Mouse (Mus musculus): ENCODE results near the gene Pcsk2. TPM values are rescaled to one million over a fixed set of nuclear protein-coding genes. Genes with fewer than 3 reads are reported as not detected.

The Pcsk2 gene
- polyA plus RNA-seq, 1 experiment from 2014 or later = 0.05 TPM

DNA sequence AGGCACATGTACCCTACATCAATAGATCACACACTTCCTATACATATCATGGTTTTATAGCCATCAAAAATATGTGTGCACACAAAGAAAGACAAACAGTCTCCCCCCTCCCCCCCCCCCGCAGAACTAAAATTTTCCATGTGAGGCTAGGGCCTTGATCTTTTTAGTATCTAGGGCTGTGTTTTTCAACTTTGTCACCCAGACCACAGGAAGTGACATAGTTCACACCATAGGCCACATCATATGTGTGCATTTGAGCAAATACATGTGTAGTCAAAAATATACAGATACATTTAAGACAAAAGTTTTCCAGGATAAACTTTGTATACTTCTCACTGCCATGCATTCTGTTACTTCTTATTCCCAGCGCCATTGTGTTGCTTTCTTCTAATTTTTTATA is 293.5 kb downstream of the Pcsk2 start:
- ATAC-seq (ENCODE audit: extremely low read depth, insufficient number of reproducible peaks, low FRiP score, low TSS enrichment) = no peak
- no peak overlapping the region for H3K27ac ChIP-seq (replicated peaks)
- H3K4me1 ChIP-seq = peaks cover 3% of the 10 kb centered on the region; the same call in 1 of the 2 replicates
- no peaks in the 10 kb centered on the region for H3K36me3 ChIP-seq
- H3K4me2 ChIP-seq = no peak overlapping the region
- no peaks in the 10 kb centered on the region for H3K27me3 ChIP-seq (replicated peaks)
- 89% methylated on average over 2 of the region's 2 CpGs for WGBS
- no peak overlapping the region for H3K4me3 ChIP-seq
- no peaks in the 10 kb centered on the region for H3K9me3 ChIP-seq
- no peak overlapping the region for H3K9ac ChIP-seq

DNA sequence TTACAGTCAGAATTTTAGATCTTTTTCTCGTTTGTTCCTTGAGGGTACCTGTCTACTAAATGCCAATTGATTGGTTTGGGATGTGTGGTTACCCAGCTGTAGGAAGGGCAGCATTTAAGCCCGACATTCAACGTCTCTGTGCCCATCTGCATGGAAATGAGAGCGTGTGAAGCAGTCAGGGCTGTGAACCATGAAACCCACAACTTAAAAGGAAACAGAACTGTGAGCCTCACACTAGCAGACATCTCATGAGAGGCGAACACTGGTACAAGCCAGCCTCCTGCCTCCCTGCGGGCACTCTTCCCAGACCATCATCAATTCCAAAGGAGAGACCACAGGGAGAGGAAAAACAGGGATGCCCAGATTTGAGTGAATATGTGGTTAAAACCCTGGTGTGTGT is 294.9 kb downstream of the Pcsk2 start:
- WGBS = 81% methylated on average over 6 of the region's 6 CpGs
- Histone ChIP-seq H3K4me3 (no peak overlapping the region), H3K4me1 (peaks cover 3% of the 10 kb centered on the region; the same call in 1 of the 2 replicates), H3K36me3 (no peaks in the 10 kb centered on the region), H3K27me3 (replicated peaks) (no peaks in the 10 kb centered on the region), H3K9me3 (no peaks in the 10 kb centered on the region), H3K27ac (replicated peaks) (no peak overlapping the region), H3K4me2 (no peak overlapping the region), H3K9ac (no peak overlapping the region)
- no peak for ATAC-seq (ENCODE audit: extremely low read depth, insufficient number of reproducible peaks, low FRiP score, low TSS enrichment)

DNA sequence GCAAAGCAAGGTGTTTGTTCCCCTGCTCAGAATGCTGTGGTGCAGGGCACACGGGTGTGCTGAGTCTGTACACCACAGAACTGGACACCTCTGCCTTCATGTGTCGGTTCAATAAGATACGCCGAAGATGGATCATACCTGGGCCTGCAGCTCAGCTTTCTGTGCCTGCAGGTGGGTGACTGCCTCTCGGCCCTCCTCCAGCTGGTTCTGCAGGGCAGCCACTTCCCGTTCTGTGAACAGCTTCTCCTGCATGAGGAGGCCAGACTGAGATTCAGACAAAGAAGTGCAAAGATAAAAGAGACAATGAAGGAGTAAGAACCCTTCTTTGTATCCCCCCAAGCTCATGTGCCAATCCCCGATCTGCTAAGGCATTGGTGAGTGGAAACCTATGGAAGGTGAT is 295.6 kb downstream of the Pcsk2 start:
- Histone ChIP-seq H3K4me1 (peaks cover 6% of the 10 kb centered on the region), H3K9ac (no peak overlapping the region), H3K9me3 (no peaks in the 10 kb centered on the region), H3K36me3 (no peaks in the 10 kb centered on the region), H3K4me3 (no peak overlapping the region), H3K4me2 (no peak overlapping the region), H3K27ac (replicated peaks) (no peak overlapping the region), H3K27me3 (replicated peaks) (no peaks in the 10 kb centered on the region)
- 80% methylated on average over 7 of the region's 7 CpGs for WGBS
- ATAC-seq (ENCODE audit: extremely low read depth, insufficient number of reproducible peaks, low FRiP score, low TSS enrichment) = no peak

DNA sequence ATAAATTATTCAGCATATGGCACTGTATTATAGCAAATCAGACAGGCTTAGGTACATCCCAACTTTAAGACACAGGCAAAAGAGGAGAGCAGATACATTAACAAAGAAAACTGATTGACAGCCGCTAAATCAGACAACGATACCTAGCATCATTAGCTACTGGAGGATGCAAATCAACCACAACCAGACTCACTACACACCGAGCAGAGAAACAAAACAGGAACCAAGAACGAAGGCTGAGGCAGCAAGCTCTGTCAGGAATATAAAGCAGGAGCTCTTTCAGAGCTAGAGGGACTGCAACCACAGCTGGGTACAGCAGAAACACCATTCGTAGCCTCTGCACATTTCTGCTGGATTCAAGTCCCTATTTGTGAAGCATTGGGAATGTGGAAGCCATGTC is 298.8 kb downstream of the Pcsk2 start:
- H3K4me2 ChIP-seq = no peak overlapping the region
- 83% methylated on average over 5 of the region's 5 CpGs for WGBS
- peaks cover 12% of the 10 kb centered on the region for H3K4me1 ChIP-seq
- no peak overlapping the region for H3K27ac ChIP-seq (replicated peaks)
- no peak for ATAC-seq (ENCODE audit: extremely low read depth, insufficient number of reproducible peaks, low FRiP score, low TSS enrichment)
- no peak overlapping the region for H3K9ac ChIP-seq
- H3K27me3 ChIP-seq (replicated peaks) = no peaks in the 10 kb centered on the region
- H3K36me3 ChIP-seq = no peaks in the 10 kb centered on the region
- H3K9me3 ChIP-seq = no peaks in the 10 kb centered on the region
- H3K4me3 ChIP-seq = no peak overlapping the region

DNA sequence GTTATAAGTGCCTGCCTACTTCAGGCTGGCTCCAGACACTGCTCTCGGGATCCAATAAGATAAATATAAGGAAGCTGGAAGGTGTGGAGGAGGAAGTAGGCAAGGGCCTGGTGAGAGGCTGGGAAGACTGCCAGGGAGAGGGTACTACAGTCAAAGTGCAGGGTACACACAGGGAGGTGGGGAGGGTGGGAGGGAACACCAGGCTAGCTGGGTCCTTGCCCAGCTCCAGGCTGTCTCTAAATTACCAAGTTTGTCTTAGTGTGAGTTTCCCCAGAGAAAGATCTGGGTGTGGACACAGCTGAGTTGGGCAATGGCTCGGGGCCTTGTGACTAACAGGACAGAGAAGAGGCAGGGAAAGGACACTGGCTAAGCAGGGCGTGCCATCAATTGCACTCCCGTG is 300.8 kb downstream of the Pcsk2 start:
- H3K4me1 ChIP-seq = peaks cover 14% of the 10 kb centered on the region
- no peaks in the 10 kb centered on the region for H3K27me3 ChIP-seq (replicated peaks)
- WGBS = 54% methylated on average over 4 of the region's 4 CpGs
- no peak overlapping the region for H3K4me3 ChIP-seq
- ATAC-seq (ENCODE audit: extremely low read depth, insufficient number of reproducible peaks, low FRiP score, low TSS enrichment) = no peak
- peak overlapping the region; percentile 41 for H3K27ac ChIP-seq (replicated peaks)
- no peak overlapping the region for H3K4me2 ChIP-seq
- H3K9ac ChIP-seq = no peak overlapping the region
- no peaks in the 10 kb centered on the region for H3K36me3 ChIP-seq
- H3K9me3 ChIP-seq = no peaks in the 10 kb centered on the region

DNA sequence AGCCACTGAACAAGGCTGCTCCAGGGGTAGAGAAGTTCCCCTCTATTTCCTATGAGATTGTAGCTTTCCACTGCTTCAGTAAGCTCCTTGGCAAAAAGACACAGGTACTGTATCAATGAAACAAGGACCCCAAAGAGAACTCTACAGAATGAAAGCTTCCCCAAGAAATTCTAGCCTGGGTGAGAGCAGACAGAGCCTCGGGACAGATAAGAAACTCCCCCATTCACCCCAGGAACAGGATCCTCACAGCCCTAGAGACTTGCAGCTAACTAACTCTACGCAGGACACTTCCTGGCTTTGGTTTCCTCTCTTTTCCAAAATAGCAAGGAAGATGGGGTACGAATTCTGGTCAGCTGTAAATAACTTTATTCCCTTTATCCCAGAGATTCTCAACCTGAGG is 301.3 kb downstream of the Pcsk2 start:
- Histone ChIP-seq H3K9ac (no peak overlapping the region), H3K36me3 (no peaks in the 10 kb centered on the region), H3K9me3 (no peaks in the 10 kb centered on the region), H3K4me2 (no peak overlapping the region), H3K4me1 (peaks cover 15% of the 10 kb centered on the region), H3K27ac (replicated peaks) (peak overlapping the region; percentile 41), H3K27me3 (replicated peaks) (no peaks in the 10 kb centered on the region), H3K4me3 (no peak overlapping the region)
- WGBS = 49% methylated on average over 3 of the region's 3 CpGs
- ATAC-seq (ENCODE audit: extremely low read depth, insufficient number of reproducible peaks, low FRiP score, low TSS enrichment) = no peak

DNA sequence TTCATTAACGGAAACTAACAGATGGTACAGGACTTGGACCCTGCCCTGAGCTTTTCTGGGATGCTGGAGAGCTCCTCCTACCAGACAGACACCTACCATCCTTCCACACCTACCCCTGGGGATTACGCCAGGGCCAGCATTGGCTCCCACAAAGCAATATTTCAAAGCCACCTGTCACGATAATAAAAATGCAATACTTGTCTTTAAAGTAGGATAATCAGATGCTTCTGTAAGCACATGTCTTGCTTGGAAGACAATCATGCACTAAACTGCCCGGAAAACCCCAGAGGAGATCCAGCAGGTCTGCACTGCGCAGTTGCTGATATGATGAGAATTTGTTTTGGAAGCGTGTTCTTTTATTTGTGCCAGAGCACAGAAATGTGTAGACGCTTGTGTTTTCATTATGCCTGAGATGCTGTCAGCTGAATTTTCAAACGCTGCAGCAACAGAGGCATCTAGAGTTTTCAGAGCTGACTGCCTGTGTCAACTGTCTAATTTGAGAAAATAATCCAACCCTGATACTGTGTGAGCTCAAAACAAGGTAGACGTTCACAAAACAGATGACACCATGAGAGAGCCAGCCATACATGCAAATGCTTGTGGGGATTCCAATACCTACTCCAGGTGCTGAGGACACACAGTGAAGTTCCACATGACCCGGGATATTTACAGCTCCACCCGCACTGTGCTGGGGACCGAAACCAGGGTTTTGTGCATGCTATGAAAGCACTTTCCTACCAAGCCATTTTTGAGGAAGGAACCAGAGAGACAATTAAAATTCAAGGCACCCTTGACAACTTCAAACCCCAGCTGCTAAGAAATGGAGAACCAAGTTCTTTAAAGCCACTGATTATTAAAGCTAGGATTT is 305.6 kb downstream of the Pcsk2 start:
- Histone ChIP-seq H3K9me3 (no peaks in the 10 kb centered on the region), H3K27ac (replicated peaks) (no peak overlapping the region), H3K4me1 (peaks cover 11% of the 10 kb centered on the region), H3K4me2 (no peak overlapping the region), H3K4me3 (no peak overlapping the region), H3K27me3 (replicated peaks) (no peaks in the 10 kb centered on the region), H3K9ac (no peak overlapping the region), H3K36me3 (no peaks in the 10 kb centered on the region)
- 69% methylated on average over 12 of the region's 12 CpGs for WGBS
- no peak for ATAC-seq (ENCODE audit: extremely low read depth, insufficient number of reproducible peaks, low FRiP score, low TSS enrichment)

DNA sequence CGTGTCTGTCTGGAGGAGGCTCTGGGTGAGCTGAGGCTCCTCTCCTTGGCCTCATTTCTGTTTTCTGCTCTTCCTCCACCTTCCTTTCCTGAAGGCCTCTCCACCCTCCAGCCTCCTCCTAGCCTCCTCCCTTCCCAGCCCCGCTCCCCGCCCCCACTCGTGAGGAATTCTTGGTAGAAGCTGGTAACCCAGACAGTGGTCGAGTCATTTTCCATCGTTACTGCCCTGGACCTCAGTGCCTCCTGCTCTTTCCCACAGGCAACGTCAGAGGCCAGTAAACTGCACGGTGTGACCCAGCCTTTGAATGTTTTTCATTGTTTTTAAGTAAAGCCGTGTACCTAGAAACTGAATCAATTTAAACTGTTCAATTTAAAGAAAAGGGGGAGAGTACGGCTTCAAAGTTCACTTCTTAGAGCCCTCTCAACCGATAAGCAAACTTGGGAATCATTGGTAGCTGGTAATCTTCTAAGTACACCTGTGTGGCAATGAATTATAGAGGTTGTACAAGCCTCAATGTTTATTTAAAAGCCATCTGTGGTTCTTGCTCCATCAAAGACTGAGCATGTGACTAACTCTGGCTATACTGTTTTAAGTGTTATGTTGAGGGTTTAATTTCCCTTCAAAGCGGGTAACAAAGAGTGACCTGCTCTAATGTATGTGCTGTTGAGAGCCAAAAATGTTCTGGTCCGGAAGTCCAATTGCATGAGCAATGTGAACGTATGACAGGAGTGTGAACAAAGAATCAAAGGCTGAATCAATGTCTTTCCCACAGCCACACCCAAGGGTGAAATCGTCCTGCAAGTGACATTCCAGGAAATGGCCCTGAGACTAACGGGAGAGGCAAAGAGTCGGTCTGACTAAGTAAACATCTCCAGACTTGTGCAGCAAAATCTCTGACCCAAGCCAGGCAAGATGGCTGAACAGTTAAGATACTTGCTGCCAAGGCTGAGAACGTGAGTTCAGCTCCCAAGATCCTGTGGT is 306.6 kb downstream of the Pcsk2 start:
- 0 out of 2 replicates have a peak, but pooled peaks cover 3% of the 10 kb centered on the region for H3K4me1 ChIP-seq
- no peak for ATAC-seq (ENCODE audit: extremely low read depth, insufficient number of reproducible peaks, low FRiP score, low TSS enrichment)
- no peak overlapping the region for H3K4me3 ChIP-seq
- no peaks in the 10 kb centered on the region for H3K9me3 ChIP-seq
- H3K4me2 ChIP-seq = no peak overlapping the region
- 50% methylated on average over 18 of the region's 18 CpGs for WGBS
- no peak overlapping the region for H3K27ac ChIP-seq (replicated peaks)
- H3K9ac ChIP-seq = no peak overlapping the region
- H3K36me3 ChIP-seq = no peaks in the 10 kb centered on the region
- no peaks in the 10 kb centered on the region for H3K27me3 ChIP-seq (replicated peaks)

DNA sequence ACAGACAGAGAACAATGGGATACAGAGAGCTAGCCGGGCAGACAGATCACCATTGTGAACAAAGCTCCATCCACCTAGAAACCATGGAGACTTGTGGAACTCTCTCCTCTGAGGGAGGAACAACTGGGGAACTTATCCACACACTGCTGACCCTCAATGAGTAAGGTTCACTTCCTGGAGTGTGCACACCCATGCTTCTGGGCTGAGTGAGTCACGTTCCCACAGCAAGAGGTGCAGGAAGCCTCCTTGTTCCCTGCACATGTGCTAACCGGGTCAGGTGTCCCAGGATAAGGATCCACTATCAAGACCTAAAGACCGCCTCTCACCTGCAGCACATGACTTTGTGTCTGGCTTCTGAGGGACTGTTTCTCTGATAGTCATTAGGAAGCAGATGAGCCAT is 307.5 kb downstream of the Pcsk2 start:
- ATAC-seq (ENCODE audit: extremely low read depth, insufficient number of reproducible peaks, low FRiP score, low TSS enrichment) = no peak

DNA sequence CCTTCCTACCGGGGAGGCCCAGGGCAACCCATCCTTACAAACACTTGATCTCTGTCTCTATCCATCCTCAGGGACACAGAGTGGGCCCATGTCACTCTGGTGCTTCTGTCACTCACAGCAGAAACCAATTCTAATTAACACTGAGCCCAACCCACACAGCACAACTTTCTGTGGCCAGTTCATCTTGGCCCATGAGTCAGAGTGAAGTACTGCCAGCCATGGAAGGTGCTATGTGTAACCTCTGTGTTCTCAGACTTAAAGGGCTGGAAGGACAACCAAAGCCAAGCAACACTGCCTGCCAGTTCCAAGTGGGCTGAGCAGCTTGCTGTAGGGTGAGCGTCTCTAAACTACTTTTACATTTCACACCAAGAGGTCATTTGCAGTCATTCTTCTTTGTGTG is 313.2 kb downstream of the Pcsk2 start:
- H3K4me2 ChIP-seq = no peak overlapping the region
- H3K36me3 ChIP-seq = no peaks in the 10 kb centered on the region
- H3K9ac ChIP-seq = no peak overlapping the region
- no peaks in the 10 kb centered on the region for H3K9me3 ChIP-seq
- 69% methylated on average over 2 of the region's 2 CpGs for WGBS
- no peaks in the 10 kb centered on the region for H3K27me3 ChIP-seq (replicated peaks)
- no peak overlapping the region for H3K4me3 ChIP-seq
- ATAC-seq (ENCODE audit: extremely low read depth, insufficient number of reproducible peaks, low FRiP score, low TSS enrichment) = no peak
- peaks cover 10% of the 10 kb centered on the region; the same call in 1 of the 2 replicates for H3K4me1 ChIP-seq
- H3K27ac ChIP-seq (replicated peaks) = no peak overlapping the region

More for the DNA sequence above, 307.5 kb downstream of the Pcsk2 start:
- WGBS = 66% methylated on average over 4 of the region's 4 CpGs
- H3K9ac ChIP-seq = no peak overlapping the region
- H3K27ac ChIP-seq (replicated peaks) = no peak overlapping the region
- 0 out of 2 replicates have a peak, but pooled peaks cover 3% of the 10 kb centered on the region for H3K4me1 ChIP-seq
- H3K4me3 ChIP-seq = no peak overlapping the region
- H3K27me3 ChIP-seq (replicated peaks) = no peaks in the 10 kb centered on the region
- H3K9me3 ChIP-seq = no peaks in the 10 kb centered on the region
- H3K36me3 ChIP-seq = no peaks in the 10 kb centered on the region
- no peak overlapping the region for H3K4me2 ChIP-seq

DNA sequence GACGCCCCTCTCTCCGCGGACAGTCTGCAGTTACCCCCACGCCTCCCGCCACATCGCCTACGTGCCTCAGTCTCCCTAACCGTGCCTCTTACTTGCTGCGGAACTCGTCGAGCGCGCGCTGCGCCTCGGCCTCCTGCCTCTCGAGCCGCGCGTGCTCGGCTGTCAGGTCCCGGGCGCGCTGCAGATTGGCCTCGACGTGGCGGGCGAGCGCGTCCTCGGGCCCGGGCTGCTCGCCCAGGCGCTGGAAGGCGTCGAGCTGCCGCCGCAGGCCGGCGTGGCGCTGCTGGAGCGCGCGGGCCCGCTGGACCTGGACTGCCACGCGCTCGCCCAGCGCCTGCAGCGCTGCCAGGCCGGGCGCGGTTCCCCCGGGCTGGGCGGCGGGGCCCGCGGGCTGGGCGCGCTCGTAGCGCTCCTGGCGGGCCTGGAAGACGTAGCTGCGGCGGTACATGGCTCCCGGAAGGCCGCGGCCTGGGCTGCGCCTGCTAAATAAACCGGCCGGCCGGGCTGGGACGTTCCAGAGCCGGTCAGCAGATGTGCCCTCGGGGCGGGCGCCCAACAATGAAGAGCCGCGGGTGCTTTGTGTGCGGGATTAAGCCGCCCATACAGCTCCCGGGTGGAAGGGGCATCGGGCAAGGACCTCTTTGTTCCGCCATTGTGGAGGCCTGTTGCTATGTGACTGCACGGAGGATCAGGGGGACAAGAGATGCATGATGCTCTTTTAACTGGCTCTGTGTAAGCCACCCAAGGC is 316.7 kb downstream of the Pcsk2 start, which contains the start of gene Bfsp1:
Bfsp1 (minus strand) TSS at position 690 of the 748 bp plus-strand sequence.
- H3K4me2 ChIP-seq = peak within 1 kb of the TSS; percentile 81
- H3K4me1 ChIP-seq = peaks cover 16% of the 10 kb centered on the region; the same call in 1 of the 2 replicates
- peak within 1 kb of the TSS; percentile 86 for H3K9ac ChIP-seq
- peak within 1 kb of the TSS; percentile 41 for H3K27ac ChIP-seq (replicated peaks)
- no peaks in the 10 kb centered on the region for H3K36me3 ChIP-seq
- H3K27me3 ChIP-seq (replicated peaks) = 0 out of 2 replicates have a peak, but pooled peaks cover 2% of the 10 kb centered on the region
- 3% methylated on average over 86 of the region's 86 CpGs for WGBS
- ATAC-seq (ENCODE audit: extremely low read depth, insufficient number of reproducible peaks, low FRiP score, low TSS enrichment) = peak; percentile 58; the same call in 1 of the 2 replicates
- peak within 1 kb of the TSS; percentile 59 for H3K4me3 ChIP-seq
- H3K9me3 ChIP-seq = no peaks in the 10 kb centered on the region

All from heart, embryonic 13.5 days (tissue).